Mouse (Mus musculus) E14TG2a.4 (cell line): ENCODE data around the gene Dnah12.
A peak's percentile ranks its signal among the peaks of the same experiment; 100 is the strongest.

Experiments used
- H3K27me3 ChIP-seq: 2 replicates; pipeline ENCODE4 v1.6.1; 2014; ENCODE audit warnings: low read length, control low read depth; ENCODE audit not compliant: insufficient read depth
- H3K36me3 ChIP-seq: 2 replicates; pipeline ENCODE4 v1.6.1; 2014; ENCODE audit warnings: low read length, control low read depth; ENCODE audit not compliant: insufficient read depth
- H3K4me1 ChIP-seq: replicated peaks from 2 replicates; pipeline ENCODE4 v1.6.1; 2014; ENCODE audit warnings: low read depth, low read length, control low read depth
- H3K4me3 ChIP-seq: replicated peaks from 2 replicates; pipeline ENCODE4 v1.5.1; 2014; ENCODE audit warnings: mild to moderate bottlenecking, low read length
- H3K9me3 ChIP-seq: 2 replicates; pipeline ENCODE4 v1.6.1; 2014; ENCODE audit warnings: low read length, control low read depth
- CTCF ChIP-seq: conservative IDR thresholded peaks from 2 replicates; pipeline ENCODE4 v1.5.1; 2014; ENCODE audit warnings: low read length
- NANOG ChIP-seq: IDR thresholded peaks from 2 replicates; pipeline ENCODE4 v1.6.1; 2014; ENCODE audit warnings: borderline replicate concordance, low read length, mixed read lengths
- POU5F1 ChIP-seq: IDR thresholded peaks from 2 replicates; pipeline ENCODE4 v1.6.1; 2014; ENCODE audit warnings: low read length, borderline replicate concordance

The Dnah12 gene

DNA sequence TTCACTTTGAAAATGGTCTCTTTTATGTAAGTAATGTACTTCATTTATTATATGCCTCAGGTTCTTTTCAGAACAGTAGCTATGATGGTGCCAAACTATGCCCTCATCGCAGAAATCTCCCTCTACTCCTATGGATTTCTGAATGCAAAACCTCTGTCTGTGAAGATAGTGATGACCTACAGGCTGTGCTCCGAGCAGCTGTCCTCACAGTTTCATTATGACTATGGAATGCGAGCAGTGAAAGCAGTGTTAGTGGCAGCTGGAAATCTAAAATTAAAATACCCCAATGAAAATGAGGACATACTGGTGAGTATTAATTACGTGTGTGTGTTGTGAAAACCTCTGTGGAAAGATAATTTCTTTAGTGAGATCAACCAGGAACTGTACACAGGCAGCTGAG lies 80.5 kb downstream of the Dnah12 start:
- Histone ChIP-seq H3K4me1 (no peaks in the 10 kb centered on the region), H3K36me3 (no peaks in the 10 kb centered on the region), H3K4me3 (no peak overlapping the region), H3K27me3 (no peaks in the 10 kb centered on the region), H3K9me3 (no peaks in the 10 kb centered on the region)
- TF ChIP-seq CTCF (no peak), POU5F1 (no peak), NANOG (no peak)

DNA sequence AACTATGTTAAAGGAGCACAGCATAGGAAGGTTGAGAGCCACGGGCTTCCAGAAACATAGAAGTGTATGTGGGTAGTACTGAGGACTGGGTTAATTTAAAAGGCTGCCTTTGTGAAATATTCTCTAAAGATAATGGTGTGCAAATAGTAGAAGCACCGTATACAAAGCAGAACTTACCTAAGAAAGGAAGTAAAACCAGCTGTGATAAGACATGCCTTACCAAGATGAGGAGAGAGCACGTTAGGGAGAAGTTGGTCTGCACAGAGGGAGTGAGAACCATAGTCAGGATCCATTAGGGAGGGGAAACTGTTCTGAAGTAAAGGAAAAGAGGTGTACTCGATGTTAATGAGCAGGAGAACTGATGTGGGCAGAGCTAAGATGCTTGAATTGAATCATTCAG lies 90.7 kb downstream of the Dnah12 start:
- Histone ChIP-seq H3K4me3 (no peak overlapping the region), H3K36me3 (no peaks in the 10 kb centered on the region), H3K4me1 (no peaks in the 10 kb centered on the region), H3K9me3 (no peaks in the 10 kb centered on the region), H3K27me3 (no peaks in the 10 kb centered on the region)
- no peak for TF ChIP-seq POU5F1
- TF ChIP-seq NANOG: no peak
- no peak for TF ChIP-seq CTCF

DNA sequence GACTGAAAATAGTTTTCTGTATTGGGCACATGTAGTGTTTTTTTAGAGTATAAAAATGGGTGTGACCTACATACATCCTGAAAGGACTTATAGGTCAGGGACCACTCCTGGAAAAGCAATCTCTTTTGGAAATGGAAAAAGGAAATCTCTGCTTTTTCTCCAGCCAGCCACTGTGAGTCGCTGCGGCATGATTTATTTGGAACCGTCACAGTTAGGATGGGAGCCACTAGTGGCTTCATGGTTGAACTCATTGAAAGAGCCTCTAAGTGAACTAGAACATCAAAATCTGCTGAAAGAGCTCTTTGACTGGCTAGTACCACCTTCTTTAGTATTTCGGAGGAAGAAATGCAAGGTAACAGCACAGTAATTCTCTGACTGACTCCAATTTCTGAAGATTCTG lies 92.6 kb downstream of the Dnah12 start:
- no peaks in the 10 kb centered on the region for H3K9me3 ChIP-seq
- H3K4me3 ChIP-seq: no peak overlapping the region
- no peaks in the 10 kb centered on the region for H3K27me3 ChIP-seq
- H3K36me3 ChIP-seq: no peaks in the 10 kb centered on the region
- H3K4me1 ChIP-seq: no peaks in the 10 kb centered on the region
- TF ChIP-seq POU5F1: no peak
- TF ChIP-seq CTCF: 0 out of 2 replicates have a peak, but pooled peaks have one; percentile 4

DNA sequence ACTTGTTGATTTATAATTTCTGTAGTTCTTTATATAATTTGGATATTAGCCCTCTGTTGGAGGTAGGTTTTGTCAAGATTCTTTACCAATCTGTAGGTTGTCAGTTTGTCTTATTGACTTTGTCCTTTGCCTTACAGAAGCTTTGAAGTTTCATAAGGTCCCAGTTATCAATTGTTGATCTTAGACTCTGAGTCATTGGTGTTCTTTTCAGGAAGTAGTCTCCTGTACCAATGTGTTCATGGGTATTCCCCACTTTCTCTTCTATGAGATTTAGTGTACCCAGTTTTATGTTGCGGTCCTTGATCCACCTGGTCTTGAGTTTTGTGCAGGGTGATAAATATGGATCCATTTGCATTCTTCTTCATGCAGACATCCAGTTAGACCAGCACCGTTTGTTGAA lies 101.4 kb downstream of the Dnah12 start:
- no peaks in the 10 kb centered on the region for H3K27me3 ChIP-seq
- no peaks in the 10 kb centered on the region for H3K36me3 ChIP-seq
- TF ChIP-seq CTCF (no peak), POU5F1 (no peak), NANOG (no peak)
- no peaks in the 10 kb centered on the region for H3K9me3 ChIP-seq
- no peaks in the 10 kb centered on the region for H3K4me1 ChIP-seq
- no peak overlapping the region for H3K4me3 ChIP-seq

DNA sequence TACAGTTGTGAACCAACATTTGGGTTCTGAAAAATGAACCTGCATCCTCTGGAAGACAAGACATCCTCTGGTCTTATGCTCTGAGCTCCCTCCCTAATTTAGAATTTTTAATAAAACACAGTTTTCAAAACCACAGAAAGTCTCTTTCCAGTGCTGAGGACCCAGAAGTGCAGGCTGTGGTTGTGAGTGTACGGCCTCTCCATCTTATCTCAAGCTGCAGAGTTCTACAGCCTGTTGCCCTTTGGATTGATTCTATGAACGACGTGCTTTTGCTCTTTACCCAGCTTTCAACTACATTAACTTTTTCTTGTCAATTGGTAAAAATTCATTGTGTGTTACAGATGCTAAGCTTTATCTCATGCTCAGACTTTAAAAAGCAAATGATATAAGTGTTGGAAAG lies 105.3 kb downstream of the Dnah12 start:
- no peaks in the 10 kb centered on the region for H3K9me3 ChIP-seq
- H3K4me1 ChIP-seq: no peaks in the 10 kb centered on the region
- no peaks in the 10 kb centered on the region for H3K36me3 ChIP-seq
- no peak overlapping the region for H3K4me3 ChIP-seq
- TF ChIP-seq NANOG (no peak), CTCF (no peak)
- H3K27me3 ChIP-seq: no peaks in the 10 kb centered on the region

DNA sequence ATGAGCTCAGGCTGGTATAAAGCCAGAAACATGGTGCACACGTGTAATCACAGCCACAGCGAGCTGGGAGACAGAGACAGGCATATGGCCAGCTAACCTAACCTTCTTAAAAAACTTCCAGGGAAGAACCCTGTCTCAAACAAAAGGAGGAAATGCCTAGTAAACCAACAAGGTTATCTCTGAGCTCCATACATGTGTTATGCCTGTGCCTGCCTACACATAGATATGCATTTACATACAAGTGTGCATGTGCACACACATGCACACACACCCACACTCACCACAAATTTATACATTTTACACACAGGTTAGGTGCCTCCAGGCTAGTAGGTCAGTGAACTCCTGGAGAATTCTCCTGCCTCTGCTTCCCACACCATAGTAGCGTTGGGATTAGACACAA lies 106.2 kb downstream of the Dnah12 start:
- Histone ChIP-seq H3K4me1 (no peaks in the 10 kb centered on the region), H3K27me3 (no peaks in the 10 kb centered on the region), H3K36me3 (no peaks in the 10 kb centered on the region), H3K4me3 (no peak overlapping the region), H3K9me3 (no peaks in the 10 kb centered on the region)
- TF ChIP-seq POU5F1 (no peak), CTCF (no peak), NANOG (no peak)

DNA sequence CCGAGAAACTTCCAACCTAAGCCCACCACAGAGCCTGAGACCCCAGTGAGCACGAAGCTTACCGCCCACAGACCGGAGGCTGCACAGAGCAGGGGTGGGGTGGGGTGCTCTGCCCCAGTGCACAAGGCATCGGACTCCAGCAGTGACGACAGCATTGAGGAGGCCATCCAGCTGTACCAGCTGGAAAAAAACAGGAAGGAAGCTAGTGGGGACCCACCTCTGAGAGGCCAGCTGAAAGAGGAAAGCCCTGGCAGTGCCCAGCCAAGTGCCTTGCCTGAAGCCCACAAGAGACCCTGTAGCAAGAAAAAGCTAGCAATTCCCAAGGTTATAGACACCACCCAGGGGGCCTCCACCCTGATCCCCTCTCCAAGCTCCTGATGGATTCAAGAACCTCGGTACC lies 112.4 kb downstream of the Dnah12 start:
- Histone ChIP-seq H3K36me3 (no peaks in the 10 kb centered on the region), H3K4me1 (no peaks in the 10 kb centered on the region; the same call in 1 of the 2 replicates), H3K27me3 (peaks cover 11% of the 10 kb centered on the region; the same call in 1 of the 2 replicates), H3K4me3 (no peak overlapping the region), H3K9me3 (no peaks in the 10 kb centered on the region)
- no peak for TF ChIP-seq NANOG
- TF ChIP-seq CTCF: no peak
- TF ChIP-seq POU5F1: no peak

DNA sequence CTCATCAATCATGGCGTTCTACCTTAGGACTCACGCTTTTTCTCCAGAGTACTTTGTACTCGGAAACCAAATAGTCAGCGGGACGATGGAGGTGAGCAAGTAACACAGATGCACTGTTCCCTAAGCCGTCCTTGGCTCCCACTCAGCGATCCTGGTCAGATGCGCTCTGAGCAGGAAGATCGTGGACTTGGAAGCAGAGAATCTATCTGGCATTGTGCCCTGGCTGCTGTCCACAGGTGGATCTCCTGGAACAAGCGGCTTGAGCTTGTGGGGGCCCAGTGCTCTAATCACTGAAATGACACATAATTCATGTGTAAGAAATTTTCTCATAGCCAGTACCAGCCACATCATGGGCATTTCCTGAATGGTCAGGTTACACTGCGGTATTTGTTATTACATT lies 119.7 kb downstream of the Dnah12 start:
- no peaks in the 10 kb centered on the region for H3K36me3 ChIP-seq
- H3K27me3 ChIP-seq: no peaks in the 10 kb centered on the region
- H3K9me3 ChIP-seq: peaks cover 14% of the 10 kb centered on the region
- H3K4me1 ChIP-seq: no peaks in the 10 kb centered on the region
- no peak overlapping the region for H3K4me3 ChIP-seq
- no peak for TF ChIP-seq NANOG
- no peak for TF ChIP-seq CTCF
- TF ChIP-seq POU5F1: no peak

DNA sequence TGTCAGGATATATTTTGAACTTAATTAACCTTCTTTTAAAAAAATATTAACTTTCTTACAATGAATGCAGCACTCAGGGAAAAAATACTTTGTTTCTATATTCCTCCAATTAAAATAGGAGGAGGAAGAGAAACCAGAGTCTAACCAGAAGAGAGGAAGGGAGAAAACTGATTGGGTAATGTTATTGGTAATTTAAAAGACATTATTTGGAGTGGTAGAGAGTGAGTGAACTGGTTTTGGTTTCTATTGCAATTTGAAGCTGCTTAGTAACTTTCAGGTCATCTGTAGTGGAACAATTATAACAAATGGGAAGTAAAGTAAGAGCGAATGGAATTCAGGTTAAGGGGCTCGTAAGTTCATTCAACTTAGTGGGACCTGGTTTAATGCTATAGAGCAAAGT lies 120.8 kb downstream of the Dnah12 start:
- TF ChIP-seq POU5F1: no peak
- no peak for TF ChIP-seq NANOG
- no peak for TF ChIP-seq CTCF
- H3K9me3 ChIP-seq: peaks cover 14% of the 10 kb centered on the region
- H3K36me3 ChIP-seq: no peaks in the 10 kb centered on the region
- H3K27me3 ChIP-seq: no peaks in the 10 kb centered on the region
- no peaks in the 10 kb centered on the region for H3K4me1 ChIP-seq
- H3K4me3 ChIP-seq: no peak overlapping the region

DNA sequence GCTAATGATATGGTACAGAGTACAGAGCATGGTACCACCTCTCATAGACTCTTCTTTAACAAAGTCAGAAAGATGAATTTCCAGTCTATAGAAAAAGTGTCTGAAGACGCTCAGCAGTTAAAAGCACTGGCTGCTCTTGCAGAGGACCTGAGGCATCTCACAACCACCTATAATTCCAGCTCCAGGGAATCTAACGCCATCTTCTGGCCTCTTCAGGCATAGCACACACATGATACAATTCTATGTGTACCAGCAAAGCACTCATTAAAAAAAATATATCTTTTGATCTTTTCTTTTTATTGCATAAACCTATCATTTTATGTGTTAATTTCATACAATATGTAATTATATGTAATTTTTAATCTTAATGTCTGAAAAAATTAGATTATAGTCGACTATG lies 121.8 kb downstream of the Dnah12 start:
- H3K4me3 ChIP-seq: no peak overlapping the region
- no peaks in the 10 kb centered on the region for H3K4me1 ChIP-seq
- no peaks in the 10 kb centered on the region for H3K36me3 ChIP-seq
- TF ChIP-seq CTCF (peak; percentile 49), POU5F1 (no peak)
- peaks cover 14% of the 10 kb centered on the region for H3K9me3 ChIP-seq
- no peaks in the 10 kb centered on the region for H3K27me3 ChIP-seq
